Mouse (Mus musculus): ENCODE results near the gene Gm49387.
A peak's percentile ranks its signal among the peaks of the same experiment; 100 is the strongest.
"Not testable (repeated sequence)": the region's sequence is repeated elsewhere in the genome, so short reads cannot be mapped to it uniquely, and the experiment has no call there.

The Gm49387 gene

GRCm38 (mm10) chr14:31641506-31642155 lies 953 bp upstream of the Gm49387 start:
- peak; percentile 3 for DNase-seq (ENCODE audit: low read depth, low spot score)

DNA sequence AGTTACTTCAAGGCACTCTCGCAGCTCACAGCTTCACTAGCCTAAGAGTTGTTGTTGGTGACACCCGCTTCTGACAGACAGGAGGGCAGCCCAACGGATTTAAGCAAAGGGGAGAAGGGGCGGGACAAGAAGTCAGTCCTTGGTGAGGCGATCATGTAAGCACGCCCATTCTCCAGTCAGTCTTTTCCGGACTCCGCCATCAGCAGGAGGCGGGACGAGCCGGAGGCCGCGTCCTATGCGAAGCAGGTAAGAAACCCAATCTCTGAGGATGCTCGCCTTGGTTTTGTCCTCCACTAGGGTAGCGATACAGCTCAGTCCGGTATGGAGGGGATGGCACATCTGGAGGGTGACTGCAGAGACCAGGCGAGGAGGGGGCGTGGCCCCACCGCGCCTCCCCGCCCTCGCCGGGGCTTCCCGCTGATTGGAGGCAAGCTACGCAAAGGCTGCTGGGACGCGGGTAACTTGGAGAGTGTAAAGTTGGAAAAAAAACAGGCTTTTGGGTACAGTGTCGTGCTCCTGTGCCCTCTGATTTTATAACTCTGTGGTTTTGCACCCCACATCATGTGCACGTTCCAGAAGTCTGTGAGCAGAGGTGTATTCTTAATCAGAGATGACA lies 320 bp upstream of the Gm49387 start, which contains the start of the genes Btd and Hacl1:
Gene Btd, plus strand, starts transcription at position 139 of the 616 bp plus-strand sequence.
Gene Hacl1, minus strand, starts transcription at position 397 of the 616 bp plus-strand sequence.
- peak; percentile 98 for DNase-seq (ENCODE audit: low read depth, low spot score)

GRCm38 (mm10) chr14:31630677-31631076 lies 10.0 kb downstream of the Gm49387 start:
- no peak for DNase-seq (ENCODE audit: low read depth, low spot score)

DNA sequence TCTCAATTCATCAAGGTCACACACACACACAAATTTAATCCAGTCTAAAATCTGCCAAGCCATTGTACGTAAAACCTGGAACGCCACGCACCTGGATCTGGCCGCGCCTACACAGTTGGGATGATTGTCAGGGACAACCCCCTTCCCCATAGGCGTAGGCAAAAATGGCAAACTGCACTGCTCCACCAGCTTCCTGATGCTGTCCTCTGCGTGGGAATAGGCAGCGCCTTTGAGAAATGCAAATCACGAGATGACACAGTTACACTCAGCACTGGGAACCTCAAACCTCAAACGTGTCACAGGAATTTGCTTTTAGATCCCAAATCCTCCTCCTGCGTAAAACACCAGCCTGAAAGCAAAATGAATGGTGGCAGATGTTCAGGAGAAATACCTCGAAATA lies 17.9 kb downstream of the Gm49387 start:
- no peak for DNase-seq (ENCODE audit: low read depth, low spot score)

GRCm38 (mm10) chr14:31620591-31621223 lies 20.0 kb downstream of the Gm49387 start:
- no peak for DNase-seq (ENCODE audit: low read depth, low spot score)

DNA sequence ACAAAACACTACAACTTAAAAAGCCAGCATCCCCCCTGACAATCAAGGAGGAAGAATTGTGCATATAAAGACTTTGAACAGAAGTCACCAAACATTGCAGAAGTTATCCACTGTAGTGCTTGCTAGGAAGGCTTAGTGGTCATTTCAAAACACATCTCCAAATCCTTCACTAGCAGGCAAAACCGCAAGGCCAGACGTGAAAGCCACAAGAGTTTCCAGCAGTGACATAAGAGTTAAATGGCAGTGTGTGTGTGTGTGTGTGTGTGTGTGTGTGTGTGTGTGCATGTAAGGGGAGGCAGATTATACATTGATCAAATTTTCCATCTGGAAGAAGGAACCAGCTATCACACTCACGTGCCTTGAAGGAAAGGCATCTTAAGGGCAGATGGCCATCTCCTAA lies 22.7 kb downstream of the Gm49387 start:
- DNase-seq (ENCODE audit: low read depth, low spot score) = no peak

DNA sequence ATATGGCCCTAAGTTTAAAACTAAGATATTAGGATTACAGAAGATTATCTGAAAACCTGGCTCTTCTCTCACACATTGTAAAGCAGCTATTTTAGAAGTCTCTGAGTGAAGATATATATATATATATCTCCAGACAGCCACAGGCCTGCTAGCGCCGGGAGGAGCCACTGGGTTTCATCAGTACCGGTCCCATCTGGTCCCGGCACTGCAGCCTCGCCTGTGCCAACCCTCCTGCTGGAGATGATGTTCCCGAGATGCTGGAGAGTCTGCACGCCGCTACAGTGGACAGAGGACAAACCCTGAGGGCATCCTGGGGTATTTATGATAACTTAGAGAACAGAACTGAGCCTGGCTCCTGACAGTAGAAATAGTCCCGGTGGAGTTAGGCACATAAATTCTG lies 23.5 kb downstream of the Gm49387 start:
- no peak for DNase-seq (ENCODE audit: low read depth, low spot score)

DNA sequence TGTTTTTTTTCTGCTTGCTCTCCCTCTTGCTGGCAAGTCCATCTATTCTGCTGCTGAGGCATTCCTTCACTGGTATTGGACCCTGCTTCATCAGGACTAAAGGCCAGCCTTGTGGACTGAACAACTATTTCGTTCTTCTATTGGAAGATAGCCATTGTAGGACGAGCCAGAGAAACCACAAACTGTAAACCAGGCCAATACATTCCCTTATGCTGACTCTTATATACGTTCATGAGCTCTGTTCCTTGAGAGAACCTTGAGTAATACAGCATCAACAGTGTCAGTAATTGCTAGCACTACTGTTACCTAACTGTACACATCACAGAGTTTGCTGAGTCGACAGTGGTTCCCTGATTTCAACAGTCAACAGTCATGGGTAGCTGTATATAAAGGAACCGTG lies 27.0 kb downstream of the Gm49387 start:
- DNase-seq (ENCODE audit: low read depth, low spot score) = peak; percentile 90

DNA sequence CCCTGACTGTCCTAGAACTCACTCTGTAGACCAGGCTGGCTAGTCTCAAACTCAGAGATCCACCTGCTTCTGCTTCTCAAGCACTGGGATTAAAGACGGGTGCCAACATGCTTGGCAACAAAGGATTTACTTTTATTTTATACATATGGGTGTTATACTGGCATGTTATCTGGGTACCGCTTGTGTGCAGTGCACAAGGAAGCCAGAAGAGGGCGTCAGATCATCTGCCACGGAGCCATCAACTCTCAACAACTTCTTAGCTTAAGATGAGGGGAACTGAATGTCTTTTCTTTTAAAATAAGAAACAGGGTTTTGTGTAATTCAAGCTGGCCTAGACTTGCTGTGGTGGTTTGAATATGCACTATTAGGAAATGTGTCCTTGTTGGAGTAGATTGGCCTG lies 28.7 kb downstream of the Gm49387 start:
- DNase-seq (ENCODE audit: low read depth, low spot score) = peak; percentile 14

DNA sequence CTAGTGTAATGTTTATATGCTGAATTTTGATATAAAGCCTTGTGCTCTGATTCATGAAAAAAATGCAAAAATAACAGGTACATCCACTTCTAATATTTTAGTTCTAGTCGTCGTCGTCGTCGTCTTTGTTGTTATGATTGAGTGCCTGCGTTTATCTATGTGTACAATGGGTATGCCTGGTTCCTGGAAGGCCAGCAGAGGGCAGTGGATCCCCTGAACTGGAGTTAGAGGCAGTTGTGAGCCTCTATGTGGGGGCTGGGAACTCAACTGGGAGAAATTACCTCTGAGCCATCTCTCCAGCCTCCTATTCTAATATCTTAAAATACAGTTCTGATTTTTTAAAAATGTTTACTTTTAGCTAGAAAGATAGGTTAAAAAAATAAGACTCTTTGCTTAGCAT lies 35.2 kb downstream of the Gm49387 start:
- DNase-seq (ENCODE audit: low read depth, low spot score) = peak; percentile 31

GRCm38 (mm10) chr14:31604916-31605315 lies 35.8 kb downstream of the Gm49387 start:
- peak; percentile 41 for DNase-seq (ENCODE audit: low read depth, low spot score)

GRCm38 (mm10) chr14:31602616-31602979 lies 38.1 kb downstream of the Gm49387 start:
- DNase-seq (ENCODE audit: low read depth, low spot score) = not testable (repeated sequence)

- no peak for DNase-seq (ENCODE audit: low read depth, low spot score)
Observed at GRCm38 (mm10) chr14:31601908-31602615, 38.6 kb downstream of the Gm49387 start.

GRCm38 (mm10) chr14:31597446-31597845 lies 43.2 kb downstream of the Gm49387 start:
- DNase-seq (ENCODE audit: low read depth, low spot score) = peak; percentile 5

DNA sequence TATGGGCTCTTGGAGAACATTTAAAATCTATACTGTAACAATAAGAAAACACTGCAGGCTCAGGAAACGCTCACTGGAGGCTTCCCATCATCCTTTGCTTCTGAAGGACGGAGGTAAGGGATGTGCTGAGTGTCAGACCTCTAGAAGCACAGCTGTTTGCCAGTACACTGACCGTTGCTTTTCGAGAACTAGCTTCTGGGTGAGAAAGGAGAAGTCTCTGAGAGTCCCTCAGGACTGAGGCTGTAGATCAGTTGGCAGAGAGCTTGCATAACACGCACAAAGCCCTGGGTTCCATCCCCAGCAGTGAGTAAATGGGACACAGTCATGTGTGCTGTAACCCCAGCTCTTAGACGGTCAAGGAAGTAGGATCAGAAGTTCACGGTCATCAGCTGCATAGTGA lies 44.3 kb downstream of the Gm49387 start:
- DNase-seq (ENCODE audit: low read depth, low spot score) = no peak

- DNase-seq (ENCODE audit: low read depth, low spot score) = no peak
Observed at GRCm38 (mm10) chr14:31594693-31595092, 46.0 kb downstream of the Gm49387 start.

- DNase-seq (ENCODE audit: low read depth, low spot score) = no peak
Observed at GRCm38 (mm10) chr14:31593036-31593435, 47.6 kb downstream of the Gm49387 start.

GRCm38 (mm10) chr14:31591243-31591642 lies 49.4 kb downstream of the Gm49387 start, which contains the start of gene Colq:
TSS of gene Colq (minus strand) at chr14:31591343.
- DNase-seq (ENCODE audit: low read depth, low spot score) = no peak

DNA sequence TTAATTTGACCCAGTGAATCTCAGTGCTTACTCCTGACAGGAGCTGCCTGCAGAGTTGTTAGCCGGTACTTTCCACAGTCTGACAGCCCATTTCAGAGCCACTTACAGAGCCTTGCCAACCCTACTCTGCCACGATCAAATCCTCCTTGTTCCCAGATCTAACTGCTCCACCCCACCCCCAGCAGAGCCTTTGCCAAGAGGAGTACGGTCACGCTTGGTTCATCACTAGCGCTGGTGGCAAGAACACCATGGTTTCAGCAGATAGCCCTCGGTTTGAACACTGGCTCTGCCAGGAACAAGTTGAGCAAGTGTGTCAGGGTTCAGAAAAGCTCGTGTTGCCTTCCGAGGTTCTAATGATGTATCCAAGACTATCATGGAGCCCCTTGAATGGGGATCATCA lies 54.2 kb downstream of the Gm49387 start:
- no peak for DNase-seq (ENCODE audit: low read depth, low spot score)

GRCm38 (mm10) chr14:31583082-31583481 lies 57.6 kb downstream of the Gm49387 start:
- no peak for DNase-seq (ENCODE audit: low read depth, low spot score)

- DNase-seq (ENCODE audit: low read depth, low spot score) = no peak
Observed at GRCm38 (mm10) chr14:31577966-31578735, 62.5 kb downstream of the Gm49387 start.

Data from 3T3-L1 (cell line).